Mouse (Mus musculus) forebrain, embryonic 12.5 days (tissue): ENCODE data around the gene Grb7. TPM values are rescaled to one million over a fixed set of nuclear protein-coding genes. Genes with fewer than 3 reads are reported as not detected.
A peak's percentile ranks its signal among the peaks of the same experiment; 100 is the strongest.

Experiments
- ATAC-seq: fragments of 200-750 bp; cut with Nextera tagmentation; 2 replicates; pipeline ENCODE4 v1.8.0; 2017; ENCODE audit warnings: moderate TSS enrichment; ENCODE audit not compliant: low FRiP score
- H3K27ac ChIP-seq: fragments of 300-500 bp; sonication (generic); 2 replicates; pipeline ENCODE4 v1.5.1; 2016; ENCODE audit warnings: mild to moderate bottlenecking
- H3K27me3 ChIP-seq: fragments of 300-500 bp; sonication (generic); 2 replicates; pipeline ENCODE4 v1.6.1; 2016; ENCODE audit warnings: mild to moderate bottlenecking
- H3K36me3 ChIP-seq: fragments of 300-500 bp; sonication (generic); replicated peaks from 2 replicates; pipeline ENCODE4 v1.6.1; 2016; ENCODE audit warnings: mild to moderate bottlenecking
- H3K4me1 ChIP-seq: fragments of 300-500 bp; sonication (generic); 2 replicates; pipeline ENCODE4 v1.6.1; 2016
- H3K4me2 ChIP-seq: fragments of 300-500 bp; sonication (generic); 2 replicates; pipeline ENCODE4 v1.6.1; 2016; ENCODE audit warnings: mild to moderate bottlenecking, moderate library complexity
- H3K4me3 ChIP-seq: fragments of 300-500 bp; sonication (generic); replicated peaks from 2 replicates; pipeline ENCODE4 v1.5.1; 2016; ENCODE audit warnings: mild to moderate bottlenecking
- H3K9ac ChIP-seq: fragments of 300-500 bp; sonication (generic); 2 replicates; pipeline ENCODE4 v1.6.1; 2016; ENCODE audit warnings: mild to moderate bottlenecking
- H3K9me3 ChIP-seq: fragments of 300-500 bp; sonication (generic); 2 replicates; pipeline ENCODE4 v1.6.1; 2016
- WGBS: fragments of 180-500 bp; shearing (Covaris S2); methylation state at CpG from one replicate; pipeline ENCODE4 v1.1.7; 2016; 5-methylcytosine and 5-hydroxymethylcytosine counted together
- polyA plus RNA-seq: library from polyadenylated mRNA; unstranded; fragments of >200 nt; fragmentation: Nextera tagmentation; extraction: Ambion mirVana; gene quantifications from 2 replicates; pipeline ENCODE4 v1.2.1, GENCODE M21; 2016

The Grb7 gene
- polyA plus RNA-seq = 1.1 and 1.6 TPM in 2 replicates

DNA sequence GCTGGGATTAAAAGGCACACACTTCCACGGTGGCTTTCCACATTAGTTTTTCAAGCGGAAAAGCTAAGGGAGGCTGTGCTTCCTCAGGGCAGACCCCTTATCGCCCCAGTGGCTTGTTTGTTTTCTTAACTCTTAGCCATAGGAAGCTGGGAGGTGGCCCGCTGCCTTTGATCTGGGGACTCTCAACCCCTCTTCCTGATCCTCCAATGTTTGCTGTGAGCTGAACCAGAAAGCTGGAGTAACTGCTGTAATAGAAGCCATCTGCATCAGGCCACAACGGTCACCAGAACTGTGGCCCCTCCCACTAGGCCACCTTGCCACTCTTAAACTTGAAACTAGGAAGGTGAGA lies at the start of gene Grb7:
Gene Grb7, plus strand, starts transcription at position 182 of the 349 bp plus-strand sequence.
- WGBS = 18% methylated on average over 5 of the region's 5 CpGs
- no peaks in the 10 kb centered on the region for H3K36me3 ChIP-seq
- H3K9ac ChIP-seq = peak within 1 kb of the TSS; percentile 17; the same call in 1 of the 2 replicates
- H3K4me3 ChIP-seq = no peak within 1 kb of the TSS; the same call in 1 of the 2 replicates
- peaks cover 10% of the 10 kb centered on the region for H3K4me1 ChIP-seq
- no peaks in the 10 kb centered on the region for H3K9me3 ChIP-seq
- peaks cover 58% of the 10 kb centered on the region for H3K27me3 ChIP-seq
- peak within 1 kb of the TSS; percentile 17; the same call in 1 of the 2 replicates for H3K4me2 ChIP-seq
- ATAC-seq = no peak
- no peak within 1 kb of the TSS for H3K27ac ChIP-seq

DNA sequence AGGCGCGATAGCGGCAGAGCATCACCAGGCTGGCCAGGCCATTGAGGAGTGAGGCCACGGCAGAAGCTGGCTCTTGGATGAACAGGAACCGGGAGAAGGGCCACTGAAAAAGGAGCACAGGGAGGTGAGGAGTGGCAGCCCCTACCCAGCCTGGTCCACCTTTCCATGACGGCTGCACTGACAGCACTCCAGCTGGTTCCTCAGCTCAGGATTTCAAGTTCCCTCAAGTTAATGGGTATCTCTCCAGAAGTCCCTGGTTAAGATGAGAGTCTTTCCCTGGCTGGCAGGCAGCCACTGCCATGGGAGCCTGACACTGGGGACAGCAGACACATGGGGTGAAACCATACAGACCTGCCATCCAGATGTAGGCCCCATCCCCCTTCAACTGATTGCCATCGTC lies 48.2 kb upstream of the Grb7 start:
- Histone ChIP-seq H3K4me2 (no peak overlapping the region), H3K27ac (no peak overlapping the region), H3K9ac (no peak overlapping the region), H3K4me1 (peaks cover 31% of the 10 kb centered on the region), H3K9me3 (no peaks in the 10 kb centered on the region), H3K36me3 (no peaks in the 10 kb centered on the region), H3K4me3 (no peak overlapping the region), H3K27me3 (peaks cover 10% of the 10 kb centered on the region; the same call in 1 of the 2 replicates)
- no peak for ATAC-seq
- 87% methylated on average over 7 of the region's 7 CpGs for WGBS

DNA sequence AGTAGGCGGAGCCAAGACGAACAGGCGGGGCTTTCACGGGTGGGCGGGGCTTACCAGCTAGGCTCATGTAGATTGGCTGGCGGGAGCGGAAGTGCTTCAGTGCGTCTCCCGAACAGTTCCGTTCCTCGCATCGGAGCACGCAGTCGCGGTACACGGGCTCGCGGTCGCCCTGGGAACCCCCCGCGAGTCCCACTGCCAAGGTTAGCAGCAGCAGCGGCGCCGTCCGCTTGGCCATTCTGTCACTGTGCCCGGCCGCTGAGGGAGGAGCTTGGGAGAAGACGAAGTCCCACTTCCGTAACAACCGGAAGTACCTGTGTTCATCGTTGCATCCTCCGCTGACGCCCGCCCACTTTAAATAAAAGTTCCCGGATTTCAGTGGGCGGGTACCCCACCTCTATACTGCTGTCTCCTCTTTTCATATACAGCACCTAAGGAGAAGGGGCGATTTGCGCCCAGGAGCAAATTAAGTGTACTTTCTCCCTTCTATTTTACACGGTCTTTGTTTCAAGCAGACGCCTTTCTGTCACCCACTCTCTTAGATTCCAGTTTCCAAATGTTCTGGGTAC lies 46.0 kb upstream of the Grb7 start, which contains the start of gene Pgap3:
Gene Pgap3, minus strand, starts transcription at position 330 of the 566 bp plus-strand sequence.
- no peaks in the 10 kb centered on the region for H3K36me3 ChIP-seq
- WGBS = under 1% methylated on average over 40 of the region's 40 CpGs
- peak within 1 kb of the TSS; percentile 59 for H3K9ac ChIP-seq
- H3K27me3 ChIP-seq = peaks cover 17% of the 10 kb centered on the region; the same call in 1 of the 2 replicates
- H3K27ac ChIP-seq = peak within 1 kb of the TSS; percentile 97
- peaks cover 15% of the 10 kb centered on the region for H3K4me1 ChIP-seq
- H3K4me3 ChIP-seq = peak within 1 kb of the TSS; percentile 58
- ATAC-seq = peak; percentile 92
- no peaks in the 10 kb centered on the region for H3K9me3 ChIP-seq
- peak within 1 kb of the TSS; percentile 70 for H3K4me2 ChIP-seq

DNA sequence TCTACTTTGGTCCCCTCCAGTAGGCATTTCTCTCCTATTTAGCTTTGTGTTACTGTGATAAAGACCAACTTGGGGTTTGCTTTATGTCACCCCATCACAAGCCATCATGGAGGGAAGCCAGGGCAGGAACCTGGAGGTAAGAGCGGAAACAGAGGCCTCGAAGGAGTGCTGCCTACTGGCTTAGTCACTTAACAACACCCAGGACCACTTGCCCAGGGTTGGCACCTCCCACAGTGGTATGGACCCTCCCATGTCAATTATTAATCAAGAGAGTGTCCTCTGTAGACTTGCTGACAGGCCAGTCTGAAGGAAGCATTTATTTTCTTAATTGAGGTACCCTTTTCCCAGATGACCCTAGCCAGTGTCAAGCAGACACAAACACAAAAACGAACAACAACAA lies 45.4 kb upstream of the Grb7 start:
- peak overlapping the region; percentile 70 for H3K4me2 ChIP-seq

DNA sequence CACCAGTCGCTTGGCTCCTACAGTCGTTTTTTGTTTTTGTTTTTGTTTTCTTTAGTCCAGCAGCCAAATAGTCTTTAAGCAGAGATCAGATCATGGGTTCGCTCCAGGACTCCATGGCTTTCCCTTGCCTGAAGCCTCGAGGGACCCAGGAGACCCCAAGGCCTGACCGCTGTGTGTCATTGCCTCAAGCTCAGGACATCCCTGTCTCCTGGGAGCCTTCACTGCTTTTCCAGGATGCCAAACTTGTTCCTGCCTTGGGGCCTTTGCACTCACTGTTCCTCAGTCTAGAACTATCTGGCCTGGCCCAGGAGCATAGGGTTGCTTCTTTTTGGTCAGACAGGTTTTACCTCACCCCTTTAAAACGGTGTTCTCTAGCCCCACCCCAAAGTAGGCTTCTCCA lies 39.6 kb upstream of the Grb7 start:
- H3K9me3 ChIP-seq = no peaks in the 10 kb centered on the region
- H3K4me3 ChIP-seq = no peak overlapping the region
- no peak overlapping the region for H3K9ac ChIP-seq
- 72% methylated on average over 6 of the region's 6 CpGs for WGBS
- H3K4me1 ChIP-seq = peaks cover 12% of the 10 kb centered on the region
- no peak for ATAC-seq
- no peak overlapping the region for H3K27ac ChIP-seq
- no peaks in the 10 kb centered on the region for H3K36me3 ChIP-seq
- H3K27me3 ChIP-seq = peaks cover 34% of the 10 kb centered on the region
- no peak overlapping the region for H3K4me2 ChIP-seq

More for the DNA sequence above, 45.4 kb upstream of the Grb7 start:
- H3K4me3 ChIP-seq = peak overlapping the region; percentile 58
- peaks cover 17% of the 10 kb centered on the region; the same call in 1 of the 2 replicates for H3K27me3 ChIP-seq
- 57% methylated on average over 3 of the region's 3 CpGs for WGBS
- H3K9me3 ChIP-seq = no peaks in the 10 kb centered on the region
- H3K4me1 ChIP-seq = peaks cover 15% of the 10 kb centered on the region
- peak overlapping the region; percentile 97 for H3K27ac ChIP-seq
- 0 out of 2 replicates have a peak, but pooled peaks have one; percentile 37 for ATAC-seq
- no peaks in the 10 kb centered on the region for H3K36me3 ChIP-seq
- H3K9ac ChIP-seq = peak overlapping the region; percentile 59

DNA sequence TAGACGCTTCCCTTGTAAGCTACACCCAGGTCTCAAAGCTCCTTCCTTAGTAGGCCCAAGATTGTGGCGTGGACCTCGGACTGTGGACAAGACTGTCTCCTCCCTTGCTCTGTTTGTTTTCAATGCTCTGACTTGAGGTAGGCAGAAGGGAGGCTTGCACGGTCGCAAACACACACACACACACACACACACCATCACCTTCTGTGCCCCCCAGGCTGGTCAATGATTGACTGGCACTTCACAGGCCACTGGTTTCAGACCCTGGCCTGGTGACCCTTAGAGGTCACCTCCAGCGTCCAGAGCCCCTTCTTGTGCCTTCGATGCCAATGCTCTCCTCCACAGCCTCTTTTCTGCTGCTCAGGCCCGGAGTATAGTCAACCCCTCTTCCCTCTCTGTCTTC lies 37.3 kb upstream of the Grb7 start:
- Histone ChIP-seq H3K27ac (no peak overlapping the region), H3K4me3 (no peak overlapping the region), H3K27me3 (peaks cover 43% of the 10 kb centered on the region), H3K9ac (peak overlapping the region; percentile 40; the same call in 1 of the 2 replicates), H3K9me3 (no peaks in the 10 kb centered on the region), H3K4me2 (peak overlapping the region; percentile 32), H3K36me3 (no peaks in the 10 kb centered on the region), H3K4me1 (peaks cover 30% of the 10 kb centered on the region)
- ATAC-seq = no peak
- WGBS = 56% methylated on average over 8 of the region's 8 CpGs

DNA sequence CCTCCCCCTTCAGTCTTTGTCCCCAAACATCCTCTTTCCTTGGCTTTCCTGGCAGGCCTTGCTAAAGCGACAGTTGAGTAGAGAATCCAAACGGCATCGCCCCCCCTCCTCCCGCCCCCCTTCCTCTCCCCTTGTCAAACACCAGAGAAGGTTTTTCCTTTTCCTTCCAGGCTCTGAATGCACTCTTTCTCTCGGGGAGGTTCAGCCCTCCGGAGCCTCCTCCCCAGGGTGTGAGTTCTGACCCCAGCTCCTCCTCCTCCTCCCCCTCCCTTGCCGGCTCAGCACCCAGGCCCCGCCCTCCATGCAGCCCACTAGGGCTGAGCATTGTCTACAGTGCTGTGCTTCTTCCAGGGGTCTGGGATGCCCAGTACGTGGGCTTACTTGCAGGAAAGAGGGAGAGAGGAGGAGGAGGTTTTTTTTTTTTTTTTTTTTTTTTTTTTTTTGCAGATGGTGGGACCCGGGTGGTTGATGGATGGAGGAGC lies 36.8 kb upstream of the Grb7 start:
- 1% methylated on average over 10 of the region's 10 CpGs for WGBS
- no peak overlapping the region for H3K4me3 ChIP-seq
- peaks cover 48% of the 10 kb centered on the region for H3K27me3 ChIP-seq
- H3K9ac ChIP-seq = peak overlapping the region; percentile 40; the same call in 1 of the 2 replicates
- no peaks in the 10 kb centered on the region for H3K9me3 ChIP-seq
- H3K4me2 ChIP-seq = peak overlapping the region; percentile 32
- H3K27ac ChIP-seq = no peak overlapping the region
- no peaks in the 10 kb centered on the region for H3K36me3 ChIP-seq
- H3K4me1 ChIP-seq = peaks cover 35% of the 10 kb centered on the region
- ATAC-seq = peak; percentile 76

DNA sequence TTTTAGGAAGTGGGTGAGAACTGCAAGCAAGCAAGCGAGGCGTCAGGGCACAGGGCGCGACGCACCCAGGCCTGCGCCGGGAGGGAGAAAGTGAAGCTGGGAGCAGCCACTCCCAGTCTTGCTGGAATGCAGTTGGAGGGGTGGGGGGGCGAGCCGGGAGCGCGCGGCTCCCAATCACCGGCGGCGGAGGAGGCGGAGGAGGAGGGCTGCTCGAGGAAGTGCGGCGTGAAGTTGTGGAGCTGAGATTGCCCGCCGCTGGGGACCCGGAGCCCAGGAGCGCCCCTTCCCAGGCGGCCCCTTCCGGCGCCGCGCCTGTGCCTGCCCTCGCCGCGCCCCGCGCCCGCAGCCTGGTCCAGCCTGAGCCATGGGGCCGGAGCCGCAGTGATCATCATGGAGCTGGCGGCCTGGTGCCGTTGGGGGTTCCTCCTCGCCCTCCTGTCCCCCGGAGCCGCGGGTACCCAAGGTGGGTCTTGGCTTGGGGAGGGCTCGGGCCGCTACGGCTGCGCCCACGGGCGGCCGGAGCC lies 33.9 kb upstream of the Grb7 start, which contains the start of gene Erbb2:
Gene Erbb2, plus strand, starts transcription at position 198 of the 524 bp plus-strand sequence.
- Histone ChIP-seq H3K4me1 (peaks cover 35% of the 10 kb centered on the region), H3K4me2 (peak within 1 kb of the TSS; percentile 98), H3K4me3 (peak within 1 kb of the TSS; percentile 72), H3K9me3 (no peaks in the 10 kb centered on the region), H3K27me3 (peaks cover 53% of the 10 kb centered on the region), H3K9ac (peak within 1 kb of the TSS; percentile 91), H3K27ac (peak within 1 kb of the TSS; percentile 69), H3K36me3 (no peaks in the 10 kb centered on the region)
- ATAC-seq = peak; percentile 71
- 1% methylated on average over 45 of the region's 49 CpGs for WGBS

DNA sequence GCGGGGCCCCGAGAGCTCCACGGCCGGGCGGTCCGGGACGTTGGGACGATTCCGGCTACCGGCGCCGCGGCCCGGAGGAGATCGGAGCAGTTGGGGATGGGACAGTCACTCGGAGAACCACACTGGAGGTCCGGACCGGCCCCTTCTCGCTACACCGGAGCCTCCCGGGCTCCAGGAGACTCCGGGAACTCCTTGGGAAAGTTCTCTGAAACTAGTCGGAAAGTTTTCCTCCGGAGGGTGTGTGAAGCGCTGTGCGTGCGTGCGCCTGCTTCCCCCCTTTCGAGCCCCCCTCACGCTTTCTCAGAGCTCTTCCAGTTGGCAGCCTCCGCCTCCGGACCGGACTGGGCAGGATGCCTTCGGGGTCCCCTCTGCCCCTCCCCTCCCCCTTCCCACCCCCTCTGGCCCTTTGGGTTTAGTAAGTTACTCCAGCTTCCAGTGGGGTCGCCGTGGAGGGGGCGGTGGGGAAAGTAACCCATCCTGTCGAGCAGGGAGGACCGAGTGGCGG lies 33.3 kb upstream of the Grb7 start:
- 0% methylated on average over 37 of the region's 40 CpGs for WGBS
- peak overlapping the region; percentile 91 for H3K9ac ChIP-seq

DNA sequence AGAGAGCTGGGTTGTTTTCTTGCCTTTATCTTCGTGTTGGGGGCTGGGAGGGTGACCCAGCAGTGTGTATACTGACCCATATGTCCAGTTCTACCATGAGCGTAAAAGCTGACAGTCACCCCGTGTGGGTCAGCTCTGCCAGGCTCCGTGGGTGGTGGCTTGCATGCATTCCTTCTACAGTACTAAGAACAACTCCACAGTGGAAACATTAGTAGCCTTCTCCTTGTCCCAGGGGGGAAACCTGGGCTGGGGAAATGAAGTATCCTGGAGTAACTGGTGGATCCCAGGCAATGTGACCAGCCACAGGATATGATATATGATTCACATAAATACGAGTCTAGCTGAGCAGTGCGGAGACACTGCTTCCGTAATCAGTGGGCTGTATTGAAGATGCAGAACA lies 32.5 kb upstream of the Grb7 start:
- Histone ChIP-seq H3K9me3 (no peaks in the 10 kb centered on the region), H3K4me3 (peak overlapping the region; percentile 72), H3K27ac (no peak overlapping the region), H3K4me2 (peak overlapping the region; percentile 98), H3K27me3 (peaks cover 53% of the 10 kb centered on the region), H3K4me1 (peaks cover 35% of the 10 kb centered on the region), H3K9ac (peak overlapping the region; percentile 91; the same call in 1 of the 2 replicates), H3K36me3 (no peaks in the 10 kb centered on the region)
- 39% methylated on average over 7 of the region's 7 CpGs for WGBS
- no peak for ATAC-seq

More for the DNA sequence above, 33.3 kb upstream of the Grb7 start:
- peak overlapping the region; percentile 69 for H3K27ac ChIP-seq
- ATAC-seq = peak; percentile 45; the same call in 1 of the 2 replicates
- peak overlapping the region; percentile 98 for H3K4me2 ChIP-seq
- H3K27me3 ChIP-seq = peaks cover 53% of the 10 kb centered on the region
- peak overlapping the region; percentile 72 for H3K4me3 ChIP-seq
- no peaks in the 10 kb centered on the region for H3K9me3 ChIP-seq
- no peaks in the 10 kb centered on the region for H3K36me3 ChIP-seq
- peaks cover 35% of the 10 kb centered on the region for H3K4me1 ChIP-seq

DNA sequence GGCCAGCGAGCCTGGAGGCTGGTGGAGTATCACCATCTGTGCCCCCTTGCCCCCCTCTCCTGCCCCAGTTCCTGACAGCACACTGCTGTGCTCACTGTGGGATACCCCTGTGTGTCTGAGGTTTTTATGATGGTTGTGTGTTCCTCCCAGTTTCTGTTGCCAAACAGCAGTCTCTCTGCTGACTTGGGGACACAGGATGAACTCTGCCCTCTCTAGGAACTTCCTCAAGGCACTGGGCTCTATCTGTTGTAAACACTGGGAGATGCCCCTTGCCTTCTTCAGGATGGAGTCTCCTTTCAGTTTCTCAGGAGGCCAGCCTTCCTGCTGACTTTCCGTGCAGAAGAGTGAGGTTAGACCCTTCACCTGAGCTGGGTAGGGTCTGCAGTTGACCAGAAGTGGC lies 32.0 kb upstream of the Grb7 start:
- Histone ChIP-seq H3K36me3 (no peaks in the 10 kb centered on the region), H3K27ac (no peak overlapping the region), H3K4me3 (no peak overlapping the region; the same call in 1 of the 2 replicates), H3K9ac (0 out of 2 replicates have a peak overlapping the region, but pooled peaks have one; percentile 5), H3K27me3 (peaks cover 53% of the 10 kb centered on the region), H3K4me1 (peaks cover 30% of the 10 kb centered on the region), H3K9me3 (no peaks in the 10 kb centered on the region), H3K4me2 (peak overlapping the region; percentile 98; the same call in 1 of the 2 replicates)
- ATAC-seq = no peak
- 26% methylated on average over 2 of the region's 2 CpGs for WGBS

DNA sequence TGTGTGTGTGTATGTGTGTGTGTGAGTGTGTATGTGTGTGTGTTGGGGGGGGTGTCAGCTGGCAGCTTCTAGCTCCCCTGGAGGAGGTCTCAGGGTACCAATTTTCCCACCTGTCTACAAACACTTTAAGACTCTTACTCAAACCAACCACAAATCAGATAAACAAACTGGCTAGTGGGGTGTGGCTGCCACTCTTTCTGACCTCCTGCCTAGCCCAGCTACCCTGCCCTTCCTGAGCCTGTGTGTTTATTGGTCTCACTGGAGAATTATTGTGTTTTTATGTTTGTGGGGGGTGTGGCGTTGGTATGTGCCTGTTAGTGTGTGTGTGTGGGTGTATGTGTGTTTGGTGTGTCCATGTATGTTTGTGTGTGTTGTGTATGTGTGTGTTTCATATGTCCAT lies 29.1 kb upstream of the Grb7 start:
- H3K9me3 ChIP-seq = no peaks in the 10 kb centered on the region
- H3K4me2 ChIP-seq = no peak overlapping the region
- H3K36me3 ChIP-seq = no peaks in the 10 kb centered on the region
- peaks cover 31% of the 10 kb centered on the region for H3K27me3 ChIP-seq
- H3K9ac ChIP-seq = no peak overlapping the region
- no peak for ATAC-seq
- H3K27ac ChIP-seq = no peak overlapping the region
- H3K4me1 ChIP-seq = peaks cover 18% of the 10 kb centered on the region
- WGBS = 85% methylated on average over 1 of the region's 1 CpGs
- no peak overlapping the region for H3K4me3 ChIP-seq
